Mouse (Mus musculus) urinary bladder, postnatal 25 days (tissue): ENCODE measurements around the gene Creb5.
A peak's percentile ranks its signal among the peaks of the same experiment; 100 is the strongest.

Experiments
- DNase-seq: peaks from one replicate; pipeline ENCODE4 v3.0.0; 2022; ENCODE audit warnings: low spot score

Gene Creb5

DNA sequence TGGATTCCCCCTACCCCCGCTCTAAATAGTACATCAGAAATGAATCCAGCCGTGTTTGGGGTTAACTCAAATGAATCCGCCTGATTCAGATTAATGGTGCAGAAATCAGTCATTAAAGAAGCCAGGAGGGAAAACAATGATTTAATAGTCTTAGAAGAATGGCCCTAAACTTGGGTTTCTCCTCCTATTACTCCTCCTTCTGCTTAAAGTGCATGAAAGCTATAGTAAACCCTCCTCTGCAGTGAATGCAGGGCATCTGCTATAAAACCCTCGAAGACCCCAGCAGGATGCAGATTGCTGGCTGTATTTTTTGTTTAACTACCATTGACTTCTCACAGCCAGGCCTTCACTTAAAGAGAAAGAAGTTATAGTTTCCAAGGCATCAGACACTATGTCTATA, 307.2 kb downstream of the Creb5 start:
- no peak for DNase-seq

- no peak for DNase-seq
Measured at GRCm38 (mm10) chr6:53596402-53596801, 309.3 kb downstream of the Creb5 start.

- no peak for DNase-seq
Measured at GRCm38 (mm10) chr6:53603041-53603440, 316.0 kb downstream of the Creb5 start.

DNA sequence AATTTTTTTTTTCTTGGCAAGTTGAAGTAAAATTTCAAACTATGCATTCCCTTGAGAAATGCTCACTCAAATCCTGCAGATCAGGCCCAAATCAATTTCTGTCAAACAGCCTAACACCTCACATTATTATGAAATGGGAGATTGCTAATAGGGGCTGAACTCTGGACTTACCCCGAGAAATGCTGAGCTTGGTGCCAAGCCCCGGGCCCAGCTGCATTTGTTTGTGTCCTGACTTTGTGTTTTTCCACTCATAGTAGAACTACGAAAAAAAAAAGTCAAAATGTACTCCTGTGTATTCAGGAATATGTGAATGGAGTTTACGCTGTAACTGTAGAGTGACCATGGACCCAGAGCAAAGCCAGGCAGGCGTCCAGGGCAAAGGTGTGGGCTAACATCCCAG, 316.6 kb downstream of the Creb5 start:
- DNase-seq = no peak

GRCm38 (mm10) chr6:53604386-53604785, 317.3 kb downstream of the Creb5 start:
- no peak for DNase-seq

- DNase-seq = no peak
Measured at GRCm38 (mm10) chr6:53605184-53605583, 318.1 kb downstream of the Creb5 start.

DNA sequence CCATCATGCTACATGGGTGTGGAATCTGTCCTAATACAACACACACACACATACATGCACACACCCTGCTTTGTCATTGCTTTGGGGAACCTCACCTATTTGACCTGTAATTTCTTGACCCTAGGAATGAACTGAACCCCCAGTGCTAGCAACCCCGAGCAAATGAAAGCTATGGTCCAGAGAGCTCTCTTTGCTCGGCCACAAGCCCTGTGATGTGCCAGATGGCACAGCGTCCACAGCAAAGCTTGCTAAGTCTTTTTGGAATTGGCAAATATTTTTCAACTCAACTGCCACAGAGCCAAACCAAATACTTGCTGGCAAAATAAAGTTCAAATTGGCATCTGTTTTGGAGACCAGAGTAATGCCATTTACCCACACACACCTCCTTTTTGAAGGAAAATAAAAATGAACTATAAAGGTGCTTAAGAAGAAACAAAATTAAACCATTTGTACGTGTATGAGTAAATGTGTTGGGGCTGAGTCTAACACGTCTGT, 324.4 kb downstream of the Creb5 start:
- no peak for DNase-seq

DNA sequence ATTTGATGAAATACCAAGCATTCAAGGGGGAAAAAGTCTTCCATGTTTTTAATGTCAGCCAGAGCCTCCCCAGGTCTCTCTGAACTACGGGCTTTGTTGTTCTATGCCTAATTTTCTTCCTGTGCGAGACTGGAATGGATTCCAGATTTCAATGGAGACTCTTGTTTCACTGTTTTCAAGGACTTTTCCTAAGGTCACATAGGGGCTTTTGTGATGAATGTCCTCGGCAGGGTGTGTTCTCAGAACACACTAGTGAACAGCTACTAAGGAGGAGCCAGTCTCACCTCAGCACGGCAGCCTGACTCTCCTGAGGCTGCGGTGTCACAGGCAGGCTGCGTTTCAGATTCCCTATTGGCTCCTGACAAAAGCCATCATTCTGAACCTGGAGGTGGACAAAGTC, 325.6 kb downstream of the Creb5 start:
- no peak for DNase-seq

DNA sequence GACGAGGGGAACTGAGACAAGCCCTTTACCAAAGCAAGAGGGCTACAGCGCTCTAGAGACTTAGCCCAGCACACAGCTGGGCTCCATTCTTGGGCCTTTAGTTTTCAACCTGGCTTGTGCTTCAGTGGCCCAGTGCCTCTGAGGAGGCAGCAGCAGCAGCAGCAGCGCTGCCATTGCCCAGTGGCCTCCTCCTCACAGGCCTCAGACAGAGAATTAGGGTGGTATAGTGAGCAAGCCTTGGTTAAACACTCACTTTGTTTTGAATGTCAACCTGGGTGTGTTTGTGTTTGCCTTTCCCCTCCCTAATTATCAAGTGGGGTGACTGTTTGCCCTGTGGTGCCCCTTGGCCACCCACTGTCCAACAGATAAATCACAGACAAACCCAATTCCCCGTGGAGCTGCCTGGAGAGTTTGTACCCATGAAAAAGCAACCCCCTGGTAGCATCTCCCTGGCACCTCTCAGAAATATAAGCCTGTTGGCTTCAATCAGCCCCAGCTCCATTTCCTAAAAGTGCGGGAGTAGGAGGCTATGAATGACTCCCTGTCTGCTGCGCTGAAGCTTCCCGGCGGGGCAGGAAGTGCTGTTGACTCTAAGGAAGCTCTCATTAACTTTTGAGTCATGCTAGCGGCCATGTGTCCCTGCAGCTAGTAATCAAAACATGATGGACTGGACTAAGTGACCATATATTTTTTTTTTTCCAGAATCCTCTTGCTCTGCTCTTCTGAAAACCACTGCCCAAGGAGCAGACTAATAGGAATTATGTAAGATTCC, 328.6 kb downstream of the Creb5 start:
- no peak for DNase-seq

DNA sequence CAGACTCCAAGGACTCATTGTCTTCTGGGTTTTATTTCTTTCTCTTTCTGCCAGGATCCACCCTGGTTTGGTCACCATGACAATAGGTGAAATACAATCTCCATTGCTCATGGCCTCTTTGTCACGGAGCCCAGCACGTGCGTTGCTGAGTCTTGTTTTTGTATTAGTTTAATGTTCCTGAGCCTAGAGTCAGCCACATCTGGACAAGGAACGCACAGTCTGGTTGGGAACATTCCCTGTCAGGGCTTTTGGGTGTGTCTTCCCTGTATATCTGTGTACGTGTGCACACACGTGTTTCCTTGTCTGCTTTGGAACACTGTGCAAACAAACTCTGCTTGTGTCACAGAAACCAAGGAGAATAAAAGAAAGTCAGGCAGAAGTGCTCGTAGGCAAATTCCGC, 331.1 kb downstream of the Creb5 start:
- peak; percentile 19 for DNase-seq

- no peak for DNase-seq
Measured at GRCm38 (mm10) chr6:53619676-53620075, 332.6 kb downstream of the Creb5 start.

- DNase-seq = no peak
Measured at GRCm38 (mm10) chr6:53621295-53621694, 334.2 kb downstream of the Creb5 start.

DNA sequence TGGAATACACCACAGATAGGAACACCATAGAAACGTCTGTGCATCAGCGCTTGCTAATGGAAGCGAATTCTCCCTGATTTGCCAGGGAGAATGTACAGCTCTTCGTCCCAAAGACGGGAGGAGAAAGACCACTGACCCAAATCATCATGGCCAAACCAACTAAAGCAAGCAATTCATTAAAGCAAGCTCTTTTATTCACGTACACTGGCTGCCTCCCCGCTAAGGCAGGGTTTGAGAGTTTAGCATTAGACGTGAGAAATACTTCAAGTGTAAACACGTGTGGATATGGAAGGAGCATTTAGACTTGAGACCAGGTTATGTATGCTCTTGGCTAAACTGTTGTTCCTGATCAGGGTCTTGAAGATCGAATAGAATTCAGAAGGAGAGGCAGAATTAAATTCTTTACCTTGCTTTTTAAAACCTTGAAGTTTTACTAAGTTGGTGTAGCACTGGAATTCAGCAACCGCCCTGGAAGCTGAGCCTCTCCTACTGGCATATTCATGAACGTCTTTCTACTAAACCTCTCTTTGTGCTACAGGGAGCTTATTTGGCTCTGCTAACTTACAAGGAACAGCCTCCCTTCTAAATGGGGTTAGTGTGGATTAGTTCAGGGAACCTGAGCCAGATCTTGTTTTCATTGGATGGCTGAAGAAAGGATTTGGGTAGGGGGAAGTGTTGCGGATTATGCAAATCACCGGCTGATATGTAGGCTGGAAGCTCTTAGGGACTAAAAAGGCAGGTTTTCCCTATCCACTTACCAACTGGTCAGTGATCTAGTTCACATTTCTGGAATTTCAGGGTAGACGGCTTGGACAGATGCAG, 337.6 kb downstream of the Creb5 start:
- no peak for DNase-seq

DNA sequence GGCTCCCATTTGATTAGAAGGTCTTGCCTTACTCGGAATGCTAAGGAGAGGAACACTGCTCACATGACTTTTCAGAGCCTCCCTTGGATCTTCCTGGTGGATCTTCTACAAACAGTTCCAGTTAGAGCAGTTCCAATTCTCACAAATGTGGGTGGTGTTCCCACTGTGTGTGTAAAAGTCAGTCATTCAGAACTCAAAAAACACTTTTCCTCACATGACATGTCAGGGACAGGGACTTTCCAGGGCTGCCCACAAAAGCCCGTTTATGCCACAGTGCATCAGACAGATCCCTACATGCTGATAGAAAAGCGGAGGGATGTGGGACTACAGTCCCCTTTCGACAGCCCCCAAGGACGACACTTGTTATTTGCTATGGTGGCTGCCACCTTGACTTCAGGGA, 339.0 kb downstream of the Creb5 start:
- no peak for DNase-seq

DNA sequence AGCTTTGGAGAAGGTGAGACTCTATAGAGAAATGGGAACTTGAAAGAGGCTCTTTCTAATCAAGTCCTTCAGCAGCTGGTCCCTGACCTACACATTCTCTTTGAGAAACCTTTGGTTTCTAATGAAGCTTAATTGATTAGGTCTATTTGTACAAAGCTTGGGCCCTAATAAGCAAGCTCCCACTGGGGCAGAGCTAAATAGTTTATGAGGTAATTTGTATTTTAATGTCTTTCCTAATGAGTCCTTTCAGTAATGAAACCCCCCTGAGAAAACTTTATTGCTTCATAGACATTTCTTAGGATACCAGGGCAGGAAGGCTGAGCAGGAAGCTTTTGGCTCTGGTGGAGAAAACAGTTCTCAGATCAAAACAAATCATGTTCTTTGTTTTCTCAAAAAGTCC, 341.6 kb downstream of the Creb5 start:
- DNase-seq = no peak

- DNase-seq = no peak
Measured at GRCm38 (mm10) chr6:53635453-53635852, 348.4 kb downstream of the Creb5 start.

DNA sequence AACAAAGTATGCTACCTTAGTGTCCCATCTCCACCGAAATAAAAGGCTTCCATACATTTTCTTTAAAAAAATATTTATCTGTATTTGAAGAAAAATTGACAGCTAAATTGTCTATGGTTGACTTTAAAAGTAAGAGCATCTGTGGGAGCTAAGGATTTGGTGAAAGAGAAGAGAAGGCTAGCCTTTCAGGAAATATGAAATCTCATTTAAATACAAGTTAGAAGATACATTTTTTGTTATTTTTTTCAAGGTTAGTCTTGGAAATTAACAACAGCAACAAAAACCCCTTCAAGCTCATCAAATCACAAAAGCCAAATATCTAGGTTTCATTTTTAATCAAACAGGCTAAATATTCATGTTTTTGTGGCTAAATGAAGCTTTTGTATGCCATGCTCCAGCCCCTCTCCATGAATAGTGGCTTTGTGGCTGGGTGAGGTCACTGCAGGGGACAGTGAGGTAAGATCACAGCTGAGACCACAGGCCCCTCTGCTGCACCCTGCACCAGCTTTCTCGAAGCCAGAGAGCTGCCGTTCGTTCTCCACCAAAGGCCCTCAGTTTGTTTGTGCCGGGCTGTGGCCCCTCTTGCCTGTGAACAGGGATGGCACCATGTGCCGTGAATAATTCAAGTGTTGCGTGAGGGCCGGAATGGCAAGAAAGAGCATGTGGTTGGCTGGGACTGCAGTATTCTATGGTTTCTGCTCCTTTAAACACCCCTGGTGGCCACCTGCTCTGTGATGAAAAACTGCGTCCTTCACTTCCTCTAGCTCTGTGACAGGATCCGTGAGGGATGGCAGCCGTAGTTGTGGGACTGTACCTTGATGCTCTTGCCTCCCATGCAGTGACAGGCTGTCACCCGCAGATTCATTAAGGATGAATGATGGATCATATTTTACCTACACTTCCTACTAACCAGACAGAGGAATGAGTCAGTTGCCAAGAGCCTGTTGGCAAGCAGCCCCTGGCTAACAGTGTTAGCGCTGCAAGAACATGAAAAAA, 350.6 kb downstream of the Creb5 start:
- no peak for DNase-seq

GRCm38 (mm10) chr6:53641633-53642605, 354.8 kb downstream of the Creb5 start:
- no peak for DNase-seq

DNA sequence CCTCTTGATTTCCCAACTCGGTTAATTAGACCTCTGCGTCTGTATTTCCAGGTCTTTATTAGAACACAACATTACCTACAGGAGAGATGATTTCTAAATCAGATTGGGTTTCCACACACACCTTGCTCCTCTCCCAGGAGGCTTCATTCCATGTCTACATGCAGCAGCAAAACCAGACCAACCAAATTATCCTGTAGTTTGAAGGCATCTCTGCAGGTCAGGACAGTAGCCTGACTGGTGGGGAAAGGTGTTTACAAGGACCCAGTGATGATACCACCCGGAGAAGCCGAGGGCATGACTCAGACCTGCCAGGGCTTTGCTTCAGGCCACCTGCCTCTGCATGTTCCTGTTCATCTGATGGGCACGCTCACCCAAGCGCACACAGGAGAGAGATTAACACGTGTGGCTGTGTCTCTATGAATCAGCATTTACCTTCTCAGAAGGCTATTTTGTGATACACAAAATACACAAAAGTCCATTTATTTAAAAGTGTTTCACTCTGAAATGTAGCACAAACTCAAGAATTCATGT, 355.8 kb downstream of the Creb5 start:
- DNase-seq = no peak

DNA sequence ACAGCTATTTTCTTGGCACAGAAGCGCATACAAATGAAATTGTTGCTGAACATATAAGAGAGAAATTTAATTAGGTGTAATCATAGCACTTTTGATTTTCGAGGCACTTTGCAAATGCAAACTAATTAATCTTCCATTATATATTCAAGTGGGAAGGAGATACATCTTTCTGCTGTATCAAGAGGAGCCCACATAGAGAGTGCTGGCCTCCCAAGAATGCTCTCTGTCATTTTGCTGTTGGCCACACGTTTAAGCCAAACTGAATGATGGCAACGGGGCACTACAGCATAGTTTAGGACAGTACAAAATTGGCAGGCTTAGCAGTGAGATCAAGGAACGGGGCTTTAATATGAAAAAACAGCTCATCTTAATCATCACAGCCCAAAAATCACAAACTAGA, 356.4 kb downstream of the Creb5 start:
- no peak for DNase-seq

DNA sequence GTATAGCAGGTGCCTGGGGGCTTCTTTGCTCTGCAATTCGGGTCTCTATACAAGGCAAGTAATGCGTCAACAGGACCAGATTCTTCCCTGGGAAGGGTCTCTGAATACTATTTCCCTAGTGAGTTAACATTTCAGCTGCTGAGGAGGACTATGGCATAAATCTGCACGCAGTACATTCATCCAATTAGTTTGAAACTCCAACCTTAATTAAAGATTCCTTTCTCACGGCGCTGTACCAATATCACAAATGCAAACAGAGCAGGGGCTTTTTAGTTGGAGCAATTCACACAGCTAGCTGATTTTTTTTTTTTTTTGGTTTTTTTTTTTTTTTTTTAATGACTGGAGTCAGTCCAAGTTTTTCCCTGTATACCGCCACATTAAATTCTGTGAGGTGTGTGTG, 357.0 kb downstream of the Creb5 start:
- no peak for DNase-seq
